Mouse (Mus musculus) thymus, adult 2 months (tissue): Measurements from ENCODE around the gene Clspn. TPM values are rescaled to one million over a fixed set of nuclear protein-coding genes. Genes with fewer than 3 reads are reported as not detected.

Source experiments
- DNase-seq: peaks from one replicate; pipeline ENCODE4 v3.0.0; 2021
- H3K27ac ChIP-seq: fragments of 200-500 bp; 2 replicates; pipeline ENCODE4 v1.5.1; 2012; ENCODE audit warnings: low read length, control low read depth; ENCODE audit not compliant: control insufficient read depth, insufficient read depth
- H3K27me3 ChIP-seq: fragments of 200-500 bp; 2 replicates; pipeline ENCODE4 v1.6.1; 2012; ENCODE audit warnings: mild to moderate bottlenecking, low read length, moderate library complexity, mixed read lengths; ENCODE audit not compliant: control insufficient read depth, insufficient read depth
- H3K36me3 ChIP-seq: fragments of 200-500 bp; 2 replicates; pipeline ENCODE4 v1.6.1; 2012; ENCODE audit warnings: mild to moderate bottlenecking, low read length, moderate library complexity; ENCODE audit not compliant: control insufficient read depth, insufficient read depth
- H3K4me1 ChIP-seq: fragments of 200-500 bp; replicated peaks from 2 replicates; pipeline ENCODE4 v1.6.1; 2012; ENCODE audit warnings: low read length; ENCODE audit not compliant: control insufficient read depth, insufficient read depth
- H3K4me3 ChIP-seq: fragments of 200-500 bp; 2 replicates; pipeline ENCODE4 v1.5.1; 2012; ENCODE audit warnings: mild to moderate bottlenecking, low read length, control low read depth, moderate library complexity; ENCODE audit not compliant: control insufficient read depth, insufficient read depth
- CTCF ChIP-seq: fragments of 200-500 bp; IDR thresholded peaks from 2 replicates; pipeline ENCODE4 v1.5.1; 2012; ENCODE audit warnings: mild to moderate bottlenecking, control low read depth, low read length, moderate library complexity, borderline replicate concordance; ENCODE audit not compliant: control insufficient read depth, poor library complexity, insufficient read depth; ENCODE audit errors: extremely low read depth
- POLR2A ChIP-seq: fragments of 200-500 bp; IDR thresholded peaks from 2 replicates; pipeline ENCODE4 v1.6.1; 2012; ENCODE audit warnings: mild to moderate bottlenecking, low read length, control low read depth, moderate library complexity; ENCODE audit not compliant: control insufficient read depth, poor library complexity, insufficient read depth; ENCODE audit errors: extremely low read depth
- WGBS: fragments of 180-500 bp; shearing (Covaris S2); methylation state at CpG from one replicate; pipeline ENCODE4 v1.1.7; 2018; 5-methylcytosine and 5-hydroxymethylcytosine counted together
- polyA plus RNA-seq: library from polyadenylated mRNA; depleted of rRNA; stranded (reverse); fragments of >200 nt; gene quantifications from 2 replicates; pipeline ENCODE4 v1.2.3, GENCODE M21; 2012

Gene Clspn
- polyA plus RNA-seq, 1 experiment, result 8.1 TPM

- TF ChIP-seq POLR2A (no peak), CTCF (no peak)
- 54% methylated on average over 3 of the region's 3 CpGs for WGBS
- Histone ChIP-seq H3K4me3 (no peak overlapping the region), H3K27ac (no peak overlapping the region), H3K36me3 (no peaks in the 10 kb centered on the region), H3K4me1 (no peaks in the 10 kb centered on the region), H3K27me3 (no peaks in the 10 kb centered on the region)
- no peak for DNase-seq
Measured at GRCm38 (mm10) chr4:126540487-126541071, 16.2 kb upstream of the Clspn start.

GRCm38 (mm10) chr4:126542838-126543237 lies 13.9 kb upstream of the Clspn start:
- DNase-seq, result no peak
- Histone ChIP-seq H3K36me3 (no peaks in the 10 kb centered on the region), H3K4me3 (no peak overlapping the region), H3K27me3 (no peaks in the 10 kb centered on the region), H3K27ac (no peak overlapping the region), H3K4me1 (no peaks in the 10 kb centered on the region)
- TF ChIP-seq CTCF (no peak), POLR2A (no peak)
- WGBS, result 8% methylated on average over 7 of the region's 7 CpGs

- Histone ChIP-seq H3K36me3 (no peaks in the 10 kb centered on the region), H3K4me3 (no peak overlapping the region), H3K27me3 (no peaks in the 10 kb centered on the region), H3K4me1 (no peaks in the 10 kb centered on the region), H3K27ac (no peak overlapping the region)
- TF ChIP-seq CTCF (no peak), POLR2A (no peak)
- WGBS, result 97% methylated on average over 1 of the region's 1 CpGs
- DNase-seq, result no peak
Measured at GRCm38 (mm10) chr4:126545016-126545415, 11.7 kb upstream of the Clspn start.

GRCm38 (mm10) chr4:126545703-126546102 lies 11.0 kb upstream of the Clspn start:
- no peak for DNase-seq
- no peak overlapping the region for H3K4me3 ChIP-seq
- no peaks in the 10 kb centered on the region for H3K27me3 ChIP-seq
- WGBS, result 92% methylated on average over 7 of the region's 7 CpGs
- no peak overlapping the region for H3K27ac ChIP-seq
- TF ChIP-seq CTCF (no peak), POLR2A (no peak)
- no peaks in the 10 kb centered on the region for H3K4me1 ChIP-seq
- H3K36me3 ChIP-seq, result no peaks in the 10 kb centered on the region

GRCm38 (mm10) chr4:126546183-126546582 lies 10.6 kb upstream of the Clspn start:
- WGBS, result 93% methylated on average over 2 of the region's 2 CpGs

GRCm38 (mm10) chr4:126552136-126552535 lies 4.6 kb upstream of the Clspn start:
- H3K36me3 ChIP-seq, result no peaks in the 10 kb centered on the region
- TF ChIP-seq CTCF (no peak), POLR2A (no peak)
- no peaks in the 10 kb centered on the region for H3K27me3 ChIP-seq
- H3K4me3 ChIP-seq, result no peak overlapping the region
- no peak overlapping the region for H3K27ac ChIP-seq
- H3K4me1 ChIP-seq, result peaks cover 3% of the 10 kb centered on the region
- 95% methylated on average over 7 of the region's 7 CpGs for WGBS
- DNase-seq, result no peak

More at GRCm38 (mm10) chr4:126546183-126546582, 10.6 kb upstream of the Clspn start:
- Histone ChIP-seq H3K36me3 (no peaks in the 10 kb centered on the region), H3K4me1 (no peaks in the 10 kb centered on the region), H3K27me3 (no peaks in the 10 kb centered on the region), H3K4me3 (no peak overlapping the region), H3K27ac (no peak overlapping the region)
- TF ChIP-seq POLR2A, result no peak
- no peak for TF ChIP-seq CTCF
- DNase-seq, result no peak

- Histone ChIP-seq H3K4me1 (peaks cover 3% of the 10 kb centered on the region), H3K36me3 (no peaks in the 10 kb centered on the region), H3K4me3 (no peak overlapping the region), H3K27me3 (no peaks in the 10 kb centered on the region), H3K27ac (no peak overlapping the region)
- 38% methylated on average over 8 of the region's 8 CpGs for WGBS
- TF ChIP-seq POLR2A (no peak), CTCF (no peak)
- DNase-seq, result no peak
Measured at GRCm38 (mm10) chr4:126553105-126553504, 3.6 kb upstream of the Clspn start.
